Mouse (Mus musculus): ENCODE measurements around the gene Naa35.
A peak's percentile ranks its signal among the peaks of the same experiment; 100 is the strongest.

Gene Naa35

GRCm38 (mm10) chr13:59671521-59671920 lies 86.5 kb downstream of the Naa35 start:
- no peak for DNase-seq (ENCODE audit: low read depth, low spot score)

GRCm38 (mm10) chr13:59672248-59672647 lies 87.2 kb downstream of the Naa35 start:
- DNase-seq (ENCODE audit: low read depth, low spot score), result no peak

- DNase-seq (ENCODE audit: low read depth, low spot score), result no peak
Measured at GRCm38 (mm10) chr13:59673597-59673996, 88.5 kb downstream of the Naa35 start.

- DNase-seq (ENCODE audit: low read depth, low spot score), result no peak
Measured at GRCm38 (mm10) chr13:59674215-59674614, 89.2 kb downstream of the Naa35 start.

- DNase-seq (ENCODE audit: low read depth, low spot score), result peak; percentile 40
Measured at GRCm38 (mm10) chr13:59674761-59675150, 89.7 kb downstream of the Naa35 start.

GRCm38 (mm10) chr13:59675151-59676011 lies 90.3 kb downstream of the Naa35 start, which contains the start of gene Golm1:
TSS of gene Golm1 (minus strand) at chr13:59675811.
- DNase-seq (ENCODE audit: low read depth, low spot score), result peak; percentile 55

- DNase-seq (ENCODE audit: low read depth, low spot score), result no peak
Measured at GRCm38 (mm10) chr13:59676316-59677229, 91.5 kb downstream of the Naa35 start.

GRCm38 (mm10) chr13:59679306-59679705 lies 94.2 kb downstream of the Naa35 start:
- DNase-seq (ENCODE audit: low read depth, low spot score), result no peak

- no peak for DNase-seq (ENCODE audit: low read depth, low spot score)
Measured at GRCm38 (mm10) chr13:59679908-59680307, 94.8 kb downstream of the Naa35 start.

GRCm38 (mm10) chr13:59682629-59683028 lies 97.6 kb downstream of the Naa35 start:
- DNase-seq (ENCODE audit: low read depth, low spot score), result no peak

- no peak for DNase-seq (ENCODE audit: low read depth, low spot score)
Measured at GRCm38 (mm10) chr13:59685236-59685635, 100.2 kb downstream of the Naa35 start.

Measured in c-Kit-negative CD71-positive TER-119-positive erythroid progenitor cells, embryonic 14.5 days (primary cell).